Mouse (Mus musculus): ENCODE data around the gene Pou2f2. TPM values are rescaled to one million over a fixed set of nuclear protein-coding genes. Genes with fewer than 3 reads are reported as not detected.
"Not testable (repeated sequence)": the region's sequence is repeated elsewhere in the genome, so short reads cannot be mapped to it uniquely, and the experiment has no call there.

Pou2f2 gene
- polyA plus RNA-seq, 1 experiment from 2014 or later = 2.3 TPM

DNA sequence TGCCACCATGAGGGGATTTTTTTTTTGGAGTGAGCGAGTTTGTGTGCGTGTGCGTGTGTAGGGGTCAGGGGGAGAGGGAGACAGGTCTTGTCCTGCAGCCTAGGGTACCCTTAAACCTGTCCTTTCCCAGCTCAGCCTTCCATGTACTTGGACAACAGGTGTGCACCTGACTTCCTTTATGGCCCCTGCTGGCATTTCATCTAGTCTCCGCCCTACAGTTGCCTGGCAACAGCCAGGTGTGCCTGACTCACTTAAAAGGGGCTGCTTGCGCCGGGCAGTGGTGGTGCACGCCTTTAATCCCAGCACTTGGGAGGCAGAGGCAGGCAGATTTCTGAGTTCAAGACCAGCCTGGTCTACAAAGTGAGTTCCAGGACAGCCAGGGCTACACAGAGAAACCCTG, 134.9 kb downstream of the Pou2f2 start:
- H3K4me2 ChIP-seq (replicated peaks; ENCODE audit: low read depth, low read length); ATAC-seq (ENCODE audit: insufficient number of reproducible peaks, insufficient read depth, low FRiP score, low read depth); H3K4me1 ChIP-seq (ENCODE audit: control insufficient read depth, insufficient read depth, low read length); H3K9me3 ChIP-seq (ENCODE audit: control insufficient read depth, low read depth, low read length); H3K27ac ChIP-seq (ENCODE audit: low read length); H3K27me3 ChIP-seq (ENCODE audit: control insufficient read depth, insufficient read depth, low read length); H3K9ac ChIP-seq (replicated peaks; ENCODE audit: low read depth, low read length); H3K4me3 ChIP-seq (ENCODE audit: low read depth, low read length): not testable (repeated sequence)
- H3K36me3 ChIP-seq (ENCODE audit: control insufficient read depth, insufficient read depth, low read length) = peaks cover 37% of the 10 kb centered on the region
- WGBS = 92% methylated on average over 7 of the region's 7 CpGs

DNA sequence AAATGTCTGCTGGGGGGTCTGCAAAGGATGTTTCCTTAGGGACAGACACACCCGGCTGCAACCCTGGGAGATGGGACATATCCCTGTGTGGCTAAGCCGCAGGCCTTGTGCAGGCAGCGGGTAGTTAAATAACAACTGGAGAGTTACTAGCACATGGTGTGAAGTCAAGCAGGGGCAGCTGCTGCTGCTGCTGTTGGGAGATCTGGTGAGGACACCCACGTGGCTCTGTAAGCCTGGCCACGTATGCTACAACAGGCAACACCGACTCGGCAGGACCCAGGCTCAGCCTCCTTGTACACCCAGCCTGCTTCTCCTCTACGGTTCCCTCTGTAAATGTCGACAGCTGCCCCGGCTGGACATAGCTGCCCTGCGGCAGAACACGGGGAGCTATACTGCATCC, 137.6 kb downstream of the Pou2f2 start:
- Histone ChIP-seq H3K4me2 (replicated peaks; ENCODE audit: low read depth, low read length) (no peak overlapping the region), H3K4me3 (ENCODE audit: low read depth, low read length) (no peak overlapping the region), H3K4me1 (ENCODE audit: control insufficient read depth, insufficient read depth, low read length) (no peaks in the 10 kb centered on the region), H3K27ac (ENCODE audit: low read length) (no peak overlapping the region), H3K9ac (replicated peaks; ENCODE audit: low read depth, low read length) (no peak overlapping the region), H3K36me3 (ENCODE audit: control insufficient read depth, insufficient read depth, low read length) (peaks cover 30% of the 10 kb centered on the region), H3K27me3 (ENCODE audit: control insufficient read depth, insufficient read depth, low read length) (no peaks in the 10 kb centered on the region), H3K9me3 (ENCODE audit: control insufficient read depth, low read depth, low read length) (no peaks in the 10 kb centered on the region)
- 88% methylated on average over 12 of the region's 12 CpGs for WGBS
- no peak for ATAC-seq (ENCODE audit: insufficient number of reproducible peaks, insufficient read depth, low FRiP score, low read depth)

Small RNAs within 50 kb of the gene (microRNA-seq; reads per million reads assigned to microRNA genes)
- not detected for gene Mir6537
- not detected for gene Mir7048

Other genes starting within 250 kb of the Pou2f2 start
- not detected in 2 replicates for gene Gm4881, start 235.2 kb downstream of the Pou2f2 start, polyA plus RNA-seq (2014; fragmentation: Nextera tagmentation; extraction: Ambion mirVana)
- gene Rabac1, start 207.0 kb downstream of the Pou2f2 start, polyA plus RNA-seq (2014; fragmentation: Nextera tagmentation; extraction: Ambion mirVana) = 191 and 198 TPM in 2 replicates
- 2.8 and 3.2 TPM in 2 replicates for gene Atp1a3, start 173.8 kb downstream of the Pou2f2 start, polyA plus RNA-seq (2014; fragmentation: Nextera tagmentation; extraction: Ambion mirVana)
- 12.3 and 13.0 TPM in 2 replicates for gene Grik5, start 107.4 kb downstream of the Pou2f2 start, polyA plus RNA-seq (2014; fragmentation: Nextera tagmentation; extraction: Ambion mirVana)
- 25.9 and 27.9 TPM in 2 replicates for gene Zfp574, start 107.2 kb downstream of the Pou2f2 start, polyA plus RNA-seq (2014; fragmentation: Nextera tagmentation; extraction: Ambion mirVana)
- 7.5 and 8.7 TPM in 2 replicates for gene Dedd2, start 40.9 kb upstream of the Pou2f2 start, polyA plus RNA-seq (2014; fragmentation: Nextera tagmentation; extraction: Ambion mirVana)
- gene Zfp526, start 41.7 kb upstream of the Pou2f2 start, polyA plus RNA-seq (2014; fragmentation: Nextera tagmentation; extraction: Ambion mirVana) = 3.7 and 4.2 TPM in 2 replicates
- 14.7 and 15.9 TPM in 2 replicates for gene Gsk3a, start 58.1 kb upstream of the Pou2f2 start, polyA plus RNA-seq (2014; fragmentation: Nextera tagmentation; extraction: Ambion mirVana)
- 25.8 and 27.7 TPM in 2 replicates for gene Erf, start 71.0 kb upstream of the Pou2f2 start, polyA plus RNA-seq (2014; fragmentation: Nextera tagmentation; extraction: Ambion mirVana)
- 51.4 and 54.1 TPM in 2 replicates for gene Cic, start 88.0 kb upstream of the Pou2f2 start, polyA plus RNA-seq (2014; fragmentation: Nextera tagmentation; extraction: Ambion mirVana)
- gene Pafah1b3, start 118.3 kb upstream of the Pou2f2 start, polyA plus RNA-seq (2014; fragmentation: Nextera tagmentation; extraction: Ambion mirVana) = 274 and 284 TPM in 2 replicates
- gene Prr19, start 121.7 kb upstream of the Pou2f2 start, polyA plus RNA-seq (2014; fragmentation: Nextera tagmentation; extraction: Ambion mirVana) = 0.76 and 1.1 TPM in 2 replicates
- 1.9 and 2.0 TPM in 2 replicates for gene Tmem145, start 126.4 kb upstream of the Pou2f2 start, polyA plus RNA-seq (2014; fragmentation: Nextera tagmentation; extraction: Ambion mirVana)
- gene Megf8, start 137.4 kb upstream of the Pou2f2 start, polyA plus RNA-seq (2014; fragmentation: Nextera tagmentation; extraction: Ambion mirVana) = 12.2 and 13.0 TPM in 2 replicates
- 0.55 TPM in 1 of 2 replicates, not detected in the other for gene Cnfn, start 190.0 kb upstream of the Pou2f2 start, polyA plus RNA-seq (2014; fragmentation: Nextera tagmentation; extraction: Ambion mirVana)
- gene Lipe, start 219.0 kb upstream of the Pou2f2 start, polyA plus RNA-seq (2014; fragmentation: Nextera tagmentation; extraction: Ambion mirVana) = 3.7 and 5.3 TPM in 2 replicates
- gene Cxcl17, start 233.2 kb upstream of the Pou2f2 start, polyA plus RNA-seq (2014; fragmentation: Nextera tagmentation; extraction: Ambion mirVana) = 0.58 TPM in 1 of 2 replicates, not detected in the other